Mouse (Mus musculus) forebrain, embryonic 15.5 days (tissue): ENCODE results near the gene Gm6401. TPM values are rescaled to one million over a fixed set of nuclear protein-coding genes. Genes with fewer than 3 reads are reported as not detected.
"Not testable (repeated sequence)": the region's sequence is repeated elsewhere in the genome, so short reads cannot be mapped to it uniquely, and the experiment has no call there.

Experiments used
- ATAC-seq: fragments of 200-750 bp; cut with Nextera tagmentation; replicated peaks from 2 replicates; pipeline ENCODE4 v1.8.0; 2017; ENCODE audit warnings: mild to moderate bottlenecking, moderate TSS enrichment, moderate library complexity
- H3K27ac ChIP-seq: fragments of 300-500 bp; sonication (generic); replicated peaks from 2 replicates; pipeline ENCODE4 v1.5.1; 2015; ENCODE audit warnings: mild to moderate bottlenecking, inconsistent platforms
- H3K27me3 ChIP-seq: fragments of 300-500 bp; sonication (generic); 2 replicates; pipeline ENCODE4 v1.6.1; 2015; ENCODE audit warnings: inconsistent platforms
- H3K36me3 ChIP-seq: fragments of 300-500 bp; sonication (generic); 2 replicates; pipeline ENCODE4 v1.6.1; 2015; ENCODE audit warnings: mild to moderate bottlenecking, inconsistent platforms
- H3K4me1 ChIP-seq: fragments of 300-500 bp; sonication (generic); 2 replicates; pipeline ENCODE4 v1.6.1; 2015; ENCODE audit warnings: inconsistent platforms
- H3K4me2 ChIP-seq: fragments of 300-500 bp; sonication (generic); replicated peaks from 2 replicates; pipeline ENCODE4 v1.6.1; 2015; ENCODE audit warnings: mild to moderate bottlenecking, inconsistent platforms
- H3K4me3 ChIP-seq: fragments of 300-500 bp; sonication (generic); 2 replicates; pipeline ENCODE4 v1.5.1; 2015; ENCODE audit warnings: mild to moderate bottlenecking, inconsistent platforms
- H3K9ac ChIP-seq: fragments of 300-500 bp; sonication (generic); replicated peaks from 2 replicates; pipeline ENCODE4 v1.6.1; 2015; ENCODE audit warnings: mild to moderate bottlenecking, inconsistent platforms
- H3K9me3 ChIP-seq: fragments of 300-500 bp; sonication (generic); 2 replicates; pipeline ENCODE4 v1.6.1; 2016; ENCODE audit warnings: inconsistent platforms
- WGBS: fragments of 180-500 bp; shearing (Covaris S2); methylation state at CpG from one replicate; pipeline ENCODE4 v1.1.7; 2015; ENCODE audit warnings: mixed read lengths; 5-methylcytosine and 5-hydroxymethylcytosine counted together
- polyA plus RNA-seq: library from polyadenylated mRNA; unstranded; fragments of >200 nt; fragmentation: Nextera tagmentation; extraction: Ambion mirVana; gene quantifications from 2 replicates; pipeline ENCODE4 v1.2.1, GENCODE M21; 2015

The Gm6401 gene
- polyA plus RNA-seq: not detected in 2 replicates

- not testable (repeated sequence) for H3K9me3 ChIP-seq, H3K4me3 ChIP-seq, ATAC-seq, H3K27me3 ChIP-seq, H3K27ac ChIP-seq, H3K36me3 ChIP-seq, H3K4me1 ChIP-seq, H3K9ac ChIP-seq, H3K4me2 ChIP-seq
- 97% methylated on average over 1 of the region's 1 CpGs for WGBS
Measured at GRCm38 (mm10) chr14:41967827-41968226, at the start of gene Gm6401. Gm6401 (minus strand) TSS chr14:41967927.

GRCm38 (mm10) chr14:41983225-41983624, 15.5 kb upstream of the Gm6401 start, which contains the start of gene Gm3543:
Gm3543 (minus strand) TSS chr14:41983325.
- not testable (repeated sequence) for ATAC-seq, H3K4me1 ChIP-seq, H3K27me3 ChIP-seq, H3K27ac ChIP-seq, H3K9me3 ChIP-seq, H3K4me2 ChIP-seq, H3K36me3 ChIP-seq, H3K4me3 ChIP-seq, H3K9ac ChIP-seq
- 75% methylated on average over 1 of the region's 1 CpGs for WGBS

- H3K36me3 ChIP-seq, ATAC-seq, H3K27ac ChIP-seq, H3K4me1 ChIP-seq, H3K4me3 ChIP-seq, H3K9me3 ChIP-seq, H3K9ac ChIP-seq, H3K4me2 ChIP-seq, H3K27me3 ChIP-seq: not testable (repeated sequence)
- WGBS: 63% methylated on average over 3 of the region's 3 CpGs
Measured at GRCm38 (mm10) chr14:41968596-41968995, 869 bp upstream of the Gm6401 start.

- not testable (repeated sequence) for H3K27ac ChIP-seq, H3K9me3 ChIP-seq, H3K9ac ChIP-seq, H3K4me1 ChIP-seq, H3K36me3 ChIP-seq, ATAC-seq, H3K4me3 ChIP-seq, H3K4me2 ChIP-seq, H3K27me3 ChIP-seq
- 65% methylated on average over 4 of the region's 4 CpGs for WGBS
Measured at GRCm38 (mm10) chr14:41964095-41964494, 3.6 kb downstream of the Gm6401 start.

- H3K36me3 ChIP-seq, H3K4me1 ChIP-seq, H3K4me3 ChIP-seq, H3K27ac ChIP-seq, H3K9me3 ChIP-seq, H3K9ac ChIP-seq, H3K27me3 ChIP-seq, H3K4me2 ChIP-seq, ATAC-seq: not testable (repeated sequence)
- WGBS: 95% methylated on average over 2 of the region's 2 CpGs
Measured at GRCm38 (mm10) chr14:41943695-41944094, 24.0 kb downstream of the Gm6401 start, which contains the start of gene 1700024B05Rik. 1700024B05Rik (plus strand) TSS chr14:41943995.

GRCm38 (mm10) chr14:41924649-41925048, 43.1 kb downstream of the Gm6401 start, which contains the start of gene 1700049E17Rik1:
1700049E17Rik1 (plus strand) TSS chr14:41924949.
- no CpG with 5 or more reads among the region's 1 CpGs for WGBS
- not testable (repeated sequence) for H3K4me1 ChIP-seq, H3K9me3 ChIP-seq, H3K4me3 ChIP-seq, H3K27me3 ChIP-seq, H3K36me3 ChIP-seq, H3K4me2 ChIP-seq, H3K27ac ChIP-seq, H3K9ac ChIP-seq, ATAC-seq

Other genes with a start within 250 kb of the Gm6401 start
- gene Gm7929, start 217.3 kb downstream of the Gm6401 start, polyA plus RNA-seq: not detected in 2 replicates
- not detected in 2 replicates for gene Gm47189, start 195.5 kb downstream of the Gm6401 start, polyA plus RNA-seq
- gene Gm7980, start 60.6 kb downstream of the Gm6401 start, polyA plus RNA-seq: not detected in 2 replicates
- not detected in 2 replicates for gene 1700049E17Rik1, start 43.0 kb downstream of the Gm6401 start, polyA plus RNA-seq
- not detected in 2 replicates for gene 1700024B05Rik, start 23.9 kb downstream of the Gm6401 start, polyA plus RNA-seq
- not detected in 2 replicates for gene Gm3543, start 15.4 kb upstream of the Gm6401 start, polyA plus RNA-seq
- not detected in 2 replicates for gene Gm7951, start 149.4 kb upstream of the Gm6401 start, polyA plus RNA-seq
- not detected in 2 replicates for gene Gm17027, start 194.7 kb upstream of the Gm6401 start, polyA plus RNA-seq
- not detected in 2 replicates for gene Gm3573, start 222.9 kb upstream of the Gm6401 start, polyA plus RNA-seq